Mouse (Mus musculus): ENCODE data around the gene Nab1. TPM values are rescaled to one million over a fixed set of nuclear protein-coding genes. Genes with fewer than 3 reads are reported as not detected.

Nab1 gene
- polyA plus RNA-seq, 1 experiment = 10.0 TPM

GRCm38 (mm10) chr1:52419088-52419819 is 81.2 kb downstream of the Nab1 start:
- Histone ChIP-seq H3K27me3 (replicated peaks; ENCODE audit: control insufficient read depth, insufficient read depth, low read length) (no peaks in the 10 kb centered on the region), H3K36me3 (ENCODE audit: control insufficient read depth, insufficient read depth, low read length) (no peaks in the 10 kb centered on the region), H3K4me1 (ENCODE audit: control insufficient read depth, insufficient read depth, low read length) (no peaks in the 10 kb centered on the region), H3K4me3 (ENCODE audit: insufficient read depth, low read depth, low read length) (no peak overlapping the region), H3K27ac (ENCODE audit: insufficient read depth, low read depth, low read length) (no peak overlapping the region)
- DNase-seq = no peak
- TF ChIP-seq POLR2A (IDR thresholded peaks at IDR 0.05; ENCODE audit: low read depth, low read length) (no peak), CTCF (conservative IDR thresholded peaks at IDR 0.05; ENCODE audit: insufficient read depth, insufficient read length, low read depth, low read length) (no peak)
- 84% methylated on average over 7 of the region's 7 CpGs for WGBS

Other genes starting within 250 kb of the Nab1 start
- gene Nemp2, start 130.0 kb upstream of the Nab1 start, polyA plus RNA-seq (2012; rRNA removed) = 2.9 and 3.9 TPM in 2 replicates
- 9.7 and 10.0 TPM in 2 replicates for gene Mfsd6, start 226.8 kb upstream of the Nab1 start, polyA plus RNA-seq (2012; rRNA removed)

Data from kidney, adult 2 months (tissue).